Mouse (Mus musculus): ENCODE measurements around the gene Defb36.

DNA sequence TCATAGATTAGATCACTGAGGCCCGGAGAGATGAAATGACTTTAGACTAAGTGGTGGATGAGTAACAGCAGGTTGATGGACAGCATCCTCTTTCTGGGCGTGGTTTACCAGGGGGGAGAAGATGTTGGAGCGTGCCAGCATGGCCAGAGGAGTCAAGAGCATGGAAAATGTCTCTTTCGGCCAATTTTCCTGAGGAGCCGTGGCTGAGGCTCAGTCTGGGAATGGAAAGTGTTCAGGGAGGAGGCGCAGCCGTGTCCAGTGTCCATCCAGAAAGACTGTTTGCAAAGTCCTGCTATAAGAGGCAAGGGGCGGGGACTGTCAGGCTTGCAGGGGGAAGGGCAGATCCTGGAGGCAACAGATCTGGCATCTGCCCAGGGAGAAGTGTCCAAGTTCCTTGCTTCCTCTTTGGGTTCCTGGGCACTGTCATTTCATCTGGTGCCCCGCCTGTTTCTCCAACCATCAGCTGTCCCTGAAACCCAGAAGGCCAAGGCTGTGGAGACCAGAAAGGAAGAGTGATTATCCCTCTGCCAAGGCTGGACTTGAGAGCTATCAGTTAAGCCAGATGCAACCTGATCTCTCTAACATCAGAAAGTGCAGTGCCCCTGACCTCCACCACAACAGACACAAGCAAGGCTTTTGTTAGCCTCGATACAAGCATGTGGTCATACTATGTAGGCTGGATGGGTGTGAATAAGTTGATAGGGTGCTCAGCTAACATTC lies 48.9 kb downstream of the Defb36 start:
- TF ChIP-seq POLR2A (IDR thresholded peaks at IDR 0.05; ENCODE audit: low read depth, low read length) = no peak
- TF ChIP-seq CTCF (conservative IDR thresholded peaks at IDR 0.05; ENCODE audit: insufficient read depth, insufficient read length, low read depth, low read length) = no peak

Measured in kidney, adult 2 months (tissue).